Mouse (Mus musculus) activated CD4-positive, CD25-positive, alpha-beta regulatory T cell, adult 4 months (primary cell): Measurements from ENCODE around the gene Zfp358. TPM values are rescaled to one million over a fixed set of nuclear protein-coding genes. Genes with fewer than 3 reads are reported as not detected.

Source experiments
- polyA plus RNA-seq, 2 experiments: library from polyadenylated mRNA; unstranded; fragments of 100-300 nt; shearing (Covaris generic); gene quantifications; one replicate each; pipeline ENCODE4 v1.2.1; 2017

Zfp358 gene
- polyA plus RNA-seq, 2 experiments from 2014 or later: 0.97 to 1.0 TPM

Other genes starting within 250 kb of the Zfp358 start
- 1 to 10 TPM; 5.9 to 7.4 TPM for gene Insr, start 213.5 kb upstream of the Zfp358 start, polyA plus RNA-seq
- gene A430078G23Rik, start 139.7 kb upstream of the Zfp358 start, polyA plus RNA-seq: 10 to 100 TPM; 33.8 to 34.2 TPM
- gene Arhgef18, start 100.1 kb upstream of the Zfp358 start, polyA plus RNA-seq: 10 to 100 TPM; 23.2 to 30.6 TPM
- gene Pex11g, start 25.5 kb upstream of the Zfp358 start, polyA plus RNA-seq: 10 to 100 TPM; 10.9 to 15.4 TPM
- not detected for gene Tex45, start 22.3 kb upstream of the Zfp358 start, polyA plus RNA-seq
- 10 to 100 TPM; 17.0 to 19.1 TPM for gene Mcoln1, start 7.3 kb downstream of the Zfp358 start, polyA plus RNA-seq
- gene Pnpla6, start 22.2 kb downstream of the Zfp358 start, polyA plus RNA-seq: 10 to 100 TPM; 18.8 to 24.8 TPM
- gene C330021F23Rik, start 74.9 kb downstream of the Zfp358 start, polyA plus RNA-seq: not detected
- not detected for gene Camsap3, start 94.2 kb downstream of the Zfp358 start, polyA plus RNA-seq
- gene Xab2, start 128.2 kb downstream of the Zfp358 start, polyA plus RNA-seq: 10 to 100 TPM; 65.9 to 74.1 TPM
- 100 to 1,000 TPM in 1 of 2 experiments, 10 to 100 TPM in 1; 95.4 to 145 TPM for gene Pet100, start 128.4 kb downstream of the Zfp358 start, polyA plus RNA-seq
- not detected for gene Pcp2, start 132.4 kb downstream of the Zfp358 start, polyA plus RNA-seq
- 100 to 1,000 TPM; 184 to 205 TPM for gene Stxbp2, start 137.8 kb downstream of the Zfp358 start, polyA plus RNA-seq
- not detected for gene Retn, start 162.6 kb downstream of the Zfp358 start, polyA plus RNA-seq
- under 1 TPM in 1 of 2 experiments, not detected in 1; 0.43 TPM for gene Mcemp1, start 172.6 kb downstream of the Zfp358 start, polyA plus RNA-seq
- not detected for gene Fcor, start 179.2 kb downstream of the Zfp358 start, polyA plus RNA-seq
- gene Trappc5, start 183.2 kb downstream of the Zfp358 start, polyA plus RNA-seq: 10 to 100 TPM; 24.9 to 27.7 TPM
- gene Fcer2a, start 201.0 kb downstream of the Zfp358 start, polyA plus RNA-seq: 1 to 10 TPM in 1 of 2 experiments, under 1 TPM in 1; 0.77 to 5.1 TPM
- not detected for gene Clec4g, start 227.5 kb downstream of the Zfp358 start, polyA plus RNA-seq